ENCODE assay signal across 10 mouse cellular contexts in the genomic region with DNA sequence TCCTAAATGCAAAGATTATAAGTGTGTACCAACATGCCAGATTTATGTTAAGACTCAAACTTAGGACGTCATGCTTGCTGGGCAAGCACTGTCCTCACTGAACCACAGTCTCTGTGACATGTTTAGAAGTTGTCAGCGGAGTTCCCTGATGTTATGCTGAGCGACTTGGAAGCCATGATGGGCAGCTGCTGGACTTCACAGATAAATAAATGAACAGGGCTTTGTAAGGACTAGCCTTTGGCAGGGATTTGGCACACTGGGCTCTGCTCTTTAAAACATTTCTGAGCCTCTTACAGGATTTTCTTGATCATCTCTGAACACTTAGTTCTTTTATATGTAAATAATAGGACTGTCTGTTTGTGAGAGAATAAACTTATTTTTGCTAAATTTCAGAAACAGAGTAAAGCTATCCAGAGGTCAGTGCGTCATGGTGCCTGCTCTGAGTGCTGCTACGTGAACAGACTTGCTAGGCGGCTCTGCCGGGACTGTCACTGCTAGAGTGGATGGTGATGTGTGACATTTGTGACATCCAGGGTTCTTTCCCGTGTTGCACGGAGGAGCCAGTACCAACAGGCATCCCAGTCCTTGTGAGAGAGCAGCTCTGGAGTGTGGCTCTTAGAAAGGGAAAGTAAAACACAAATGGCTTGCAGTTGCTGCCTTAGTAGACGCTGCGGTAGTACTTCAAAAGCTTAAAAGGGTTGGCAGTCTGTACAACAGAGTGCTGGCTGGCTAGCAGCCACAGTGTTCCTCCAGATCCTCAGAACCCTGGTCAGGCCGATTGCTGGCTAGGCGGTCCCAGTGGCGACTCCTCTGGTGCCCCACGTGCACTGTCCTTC. TPM values are rescaled to one million over a fixed set of nuclear protein-coding genes. Genes with fewer than 3 reads are reported as not detected.
DNase-seq lines count a peak whose midpoint lies in the region; ATAC-seq and TF ChIP-seq lines count a peak whose summit lies in the region.
"Had no signal": no experiment of that assay in that cellular context is flagged by ENCODE, and none has a peak within 500 bp of the region (broad histone marks: within the 10 kb centered on the region; RNA-seq: fewer than 3 reads in every experiment).

No protein-coding gene starts in this region.

- 73% methylated on average over 15 of the region's 15 CpGs for WGBS in hindbrain, postnatal 0 days
- WGBS in hindbrain, embryonic 13.5 days = 94% methylated on average over 15 of the region's 15 CpGs

- no peak overlapping the region for H3K4me3 ChIP-seq in hindbrain, postnatal 0 days (ENCODE audit: low read length)
- H3K4me3 ChIP-seq in hindbrain, embryonic 13.5 days = no peak overlapping the region
- H3K4me3 ChIP-seq: kidney, embryonic 15.5 days; liver, embryonic 13.5 days had no signal

- no peaks in the 10 kb centered on the region for H3K9me3 ChIP-seq in hindbrain, postnatal 0 days (ENCODE audit: low read length)
- no peaks in the 10 kb centered on the region for H3K9me3 ChIP-seq in hindbrain, embryonic 13.5 days
- H3K9me3 ChIP-seq: kidney, embryonic 15.5 days; liver, embryonic 13.5 days had no signal

- peak; percentile 61; the same call in 1 of the 2 replicates for ATAC-seq in hindbrain, postnatal 0 days
- no peak for ATAC-seq in hindbrain, embryonic 13.5 days (ENCODE audit: low FRiP score)

- TF ChIP-seq CTCF in hindbrain, postnatal 0 days (IDR thresholded peaks at IDR 0.05; ENCODE audit: low read depth) = no peak

- no peaks in the 10 kb centered on the region for H3K27me3 ChIP-seq in hindbrain, postnatal 0 days (ENCODE audit: insufficient read depth, low read length)
- H3K27me3 ChIP-seq in hindbrain, embryonic 13.5 days = no peaks in the 10 kb centered on the region
- H3K27me3 ChIP-seq: kidney, embryonic 15.5 days; liver, embryonic 13.5 days had no signal

- H3K36me3 ChIP-seq in hindbrain, postnatal 0 days (ENCODE audit: insufficient read depth, low read length) = peaks cover 8% of the 10 kb centered on the region; the same call in 1 of the 2 replicates
- H3K36me3 ChIP-seq in hindbrain, embryonic 13.5 days = peaks cover 32% of the 10 kb centered on the region

- no peak overlapping the region for H3K27ac ChIP-seq in hindbrain, postnatal 0 days
- H3K27ac ChIP-seq in hindbrain, embryonic 13.5 days = no peak overlapping the region
- H3K27ac ChIP-seq: liver, embryonic 13.5 days had no signal

- H3K4me1 ChIP-seq in hindbrain, postnatal 0 days (ENCODE audit: insufficient read depth, low read length) = no peaks in the 10 kb centered on the region
- no peaks in the 10 kb centered on the region for H3K4me1 ChIP-seq in hindbrain, embryonic 13.5 days (replicated peaks)
- H3K4me1 ChIP-seq: liver, embryonic 13.5 days had no signal

- no peak overlapping the region for H3K4me2 ChIP-seq in hindbrain, postnatal 0 days (ENCODE audit: low read depth, low read length)
- H3K4me2 ChIP-seq in hindbrain, embryonic 13.5 days = no peak overlapping the region
- H3K4me2 ChIP-seq: kidney, embryonic 15.5 days; liver, embryonic 13.5 days had no signal

- intact Hi-C loops in heart, postnatal 10 days (cut with DNase I) = no loop called here

- peak; percentile 48 for DNase-seq in hindbrain, postnatal 0 days (ENCODE audit: low spot score)
- DNase-seq in testis, postnatal 10 days (ENCODE audit: low spot score) = peak; percentile 60
- no peak for DNase-seq in testis, postnatal 14 days (ENCODE audit: low spot score)
- peak; percentile 48 to 49 for DNase-seq in heart, postnatal 10 days
- no peak for DNase-seq in gastrocnemius, adult 8-10 months (ENCODE audit: low spot score in 2 of 2)
- DNase-seq in cerebellum, adult 8-10 months = no peak
- DNase-seq: liver, embryonic 13.5 days; retina, postnatal 1 day had no signal

- H3K9ac ChIP-seq in hindbrain, postnatal 0 days (replicated peaks; ENCODE audit: low read length) = no peak overlapping the region
- no peak overlapping the region for H3K9ac ChIP-seq in hindbrain, embryonic 13.5 days
- H3K9ac ChIP-seq: kidney, embryonic 15.5 days; liver, embryonic 13.5 days had no signal

RNA-seq across cellular contexts. Expression of a gene that starts 15.4 kb away (rescaled TPM):
- total RNA-seq in hindbrain, postnatal 0 days (2014; rRNA removed) = 3.0 and 3.8 TPM in 2 replicates
- polyA plus RNA-seq in hindbrain, postnatal 0 days (2015; fragmentation: Nextera tagmentation; extraction: Ambion mirVana) = 7.2 and 8.6 TPM in 2 replicates
- polyA plus RNA-seq in hindbrain, embryonic 13.5 days (2015; fragmentation: Nextera tagmentation; extraction: Ambion mirVana) = 0.76 and 0.77 TPM in 2 replicates
- total RNA-seq in heart, postnatal 10 days (2021) = 1 to 10 TPM; 1.3 to 3.3 TPM
- not detected for total RNA-seq in gastrocnemius, adult 8-10 months (2022)
- polyA plus RNA-seq: liver, embryonic 13.5 days had no signal

RNA-seq across cellular contexts. Expression of a gene that starts 54.7 kb away (rescaled TPM):
- 174 and 188 TPM in 2 replicates for total RNA-seq in hindbrain, postnatal 0 days (2014; rRNA removed)
- 127 and 131 TPM in 2 replicates for polyA plus RNA-seq in hindbrain, postnatal 0 days (2015; fragmentation: Nextera tagmentation; extraction: Ambion mirVana)
- 132 and 133 TPM in 2 replicates for polyA plus RNA-seq in hindbrain, embryonic 13.5 days (2015; fragmentation: Nextera tagmentation; extraction: Ambion mirVana)
- total RNA-seq in heart, postnatal 10 days (2021) = 10 to 100 TPM; 56.7 to 61.8 TPM
- total RNA-seq in gastrocnemius, adult 8-10 months (2022) = 10 to 100 TPM; 16.9 to 19.0 (median 18.3) TPM

Comparison
In these comparisons a context has a peak if more than half of its experiments do, and no peak if none do; other contexts are left out.
1. DNase-seq: peak in hindbrain, postnatal 0 days (single experiment), testis, postnatal 10 days (single experiment) and heart, postnatal 10 days (2 of 2); none in testis, postnatal 14 days (single experiment), gastrocnemius, adult 8-10 months (0 of 2) and cerebellum, adult 8-10 months (single experiment).